ENCODE assay signal across 8 mouse cellular contexts in genomic region chr9:65908394-65909300, GRCm38 (mm10). TPM values are rescaled to one million over a fixed set of nuclear protein-coding genes. Genes with fewer than 3 reads are reported as not detected.
DNase-seq lines count a peak whose midpoint lies in the region; ATAC-seq and TF ChIP-seq lines count a peak whose summit lies in the region.

Gene Trip4 (minus strand): TSS chr9:65908794.
Gene Csnk1g1 (plus strand): TSS chr9:65908924.

- peak within 1 kb of the TSS; percentile 85 for H3K9ac ChIP-seq in MEL (ENCODE audit: control insufficient read depth, low read depth, low read length, poor library complexity, severe bottlenecking)
- H3K9ac ChIP-seq in forebrain, postnatal 0 days: peak within 1 kb of the TSS; percentile 77
- H3K9ac ChIP-seq in lung, embryonic 15.5 days: peak within 1 kb of the TSS; percentile 83

- ATAC-seq in forebrain, postnatal 0 days: peak; percentile 100
- ATAC-seq in lung, embryonic 15.5 days (ENCODE audit: borderline replicate concordance, extremely low read depth, low FRiP score, low TSS enrichment): peak; percentile 99

- under 1% methylated on average over 38 of the region's 38 CpGs for WGBS in cerebellum, adult 2 months
- WGBS in forebrain, postnatal 0 days: 1% methylated on average over 37 of the region's 38 CpGs
- WGBS in lung, embryonic 15.5 days: under 1% methylated on average over 38 of the region's 38 CpGs

- H3K4me2 ChIP-seq in forebrain, postnatal 0 days (ENCODE audit: low read depth): peak within 1 kb of the TSS; percentile 82
- H3K4me2 ChIP-seq in lung, embryonic 15.5 days: peak within 1 kb of the TSS; percentile 78

- TF ChIP-seq POLR2A in MEL (IDR thresholded peaks at IDR 0.05; ENCODE audit: control insufficient read depth in 1 of 2, insufficient read depth in 1 of 2, low read depth in 1 of 2, low read length in 2 of 2, poor library complexity in 1 of 2): peak in 1 of 2 experiments; percentile 13; a peak in 1 of 4 replicates
- TF ChIP-seq POLR2A in cerebellum, adult 2 months (IDR thresholded peaks at IDR 0.05; ENCODE audit: borderline replicate concordance, insufficient read depth, low read length): peak; percentile 39; the same call in 1 of the 2 replicates

- H3K27ac ChIP-seq in MEL (ENCODE audit: control insufficient read depth, low read depth, low read length): peak within 1 kb of the TSS; percentile 71
- H3K27ac ChIP-seq in cerebellum, adult 2 months (ENCODE audit: insufficient read depth, low read length): peak within 1 kb of the TSS; percentile 64
- H3K27ac ChIP-seq in forebrain, postnatal 0 days (ENCODE audit: low read depth, low read length): peak within 1 kb of the TSS; percentile 84
- peak within 1 kb of the TSS; percentile 94 for H3K27ac ChIP-seq in lung, embryonic 15.5 days

- TF ChIP-seq EP300 in MEL (IDR thresholded peaks at IDR 0.05; ENCODE audit: low read depth in 1 of 2, low read length in 2 of 2): peak in 1 of 2 experiments; percentile 29; a peak in 2 of 4 replicates

- peak; percentile 99 for DNase-seq in MEL (ENCODE audit: low read depth, low spot score)
- DNase-seq in cerebellum, adult 2 months: peak; percentile 94 to 98
- DNase-seq in forebrain, postnatal 0 days: peak; percentile 97
- peak; percentile 95 for DNase-seq in heart, postnatal 4 days
- peak; percentile 95 to 97 for DNase-seq in layer of hippocampus, adult 8-10 months (ENCODE audit: low spot score in 2 of 2)
- peak; percentile 97 for DNase-seq in ovary, adult 18-20 months (ENCODE audit: low spot score)
- peak; percentile 97 for DNase-seq in thymus, postnatal 0 days (ENCODE audit: low spot score)

- TF ChIP-seq RAD21 in MEL (IDR thresholded peaks at IDR 0.05; ENCODE audit: low read depth, low read length): peak; percentile 36

- H3K27me3 ChIP-seq in MEL (ENCODE audit: control insufficient read depth in 1 of 2, insufficient read depth in 2 of 2, low read length in 2 of 2): no peaks in the 10 kb centered on the region
- no peaks in the 10 kb centered on the region for H3K27me3 ChIP-seq in cerebellum, adult 2 months (ENCODE audit: control insufficient read depth, insufficient read depth, low read length)
- no peaks in the 10 kb centered on the region for H3K27me3 ChIP-seq in forebrain, postnatal 0 days (ENCODE audit: insufficient read depth, low read length)
- H3K27me3 ChIP-seq in lung, embryonic 15.5 days: no peaks in the 10 kb centered on the region

- peaks cover 14% of the 10 kb centered on the region for H3K79me2 ChIP-seq in MEL (ENCODE audit: control insufficient read depth, insufficient read depth, low read length, poor library complexity)

- H3K9me3 ChIP-seq in MEL (replicated peaks; ENCODE audit: insufficient read depth, low read length): no peaks in the 10 kb centered on the region
- H3K9me3 ChIP-seq in forebrain, postnatal 0 days (ENCODE audit: low read length): no peaks in the 10 kb centered on the region
- H3K9me3 ChIP-seq in lung, embryonic 15.5 days: no peaks in the 10 kb centered on the region

- H3K4me3 ChIP-seq in MEL (ENCODE audit: control insufficient read depth in 1 of 2, insufficient read depth in 1 of 2, low read depth in 2 of 2, low read length in 2 of 2): peak within 1 kb of the TSS; percentile 84 to 95
- peak within 1 kb of the TSS; percentile 93 for H3K4me3 ChIP-seq in cerebellum, adult 2 months (replicated peaks; ENCODE audit: insufficient read depth, low read depth, low read length)
- H3K4me3 ChIP-seq in forebrain, postnatal 0 days (ENCODE audit: low read depth, low read length): peak within 1 kb of the TSS; percentile 83
- peak within 1 kb of the TSS; percentile 86 for H3K4me3 ChIP-seq in lung, embryonic 15.5 days

- peak in 1 of 3 experiments; percentile 39; a peak in 1 of 6 replicates for TF ChIP-seq CTCF in MEL (IDR thresholded peaks at IDR 0.05 in 2 of 3, conservative IDR thresholded peaks at IDR 0.05 in 1 of 3; ENCODE audit: control insufficient read depth in 1 of 3, insufficient read depth in 1 of 3, low read depth in 2 of 3, low read length in 3 of 3, poor library complexity in 1 of 3, severe bottlenecking in 1 of 3)
- 0 out of 2 replicates have a peak, but pooled peaks have one; percentile 27 for TF ChIP-seq CTCF in cerebellum, adult 2 months (IDR thresholded peaks at IDR 0.05; ENCODE audit: borderline replicate concordance, insufficient read depth, low read depth, low read length)
- peak; percentile 73 for TF ChIP-seq CTCF in forebrain, postnatal 0 days (IDR thresholded peaks at IDR 0.05; ENCODE audit: low read depth)

- peaks cover 3 to 9% of the 10 kb centered on the region in 2 experiments; a peak in 3 of 4 replicates for H3K4me1 ChIP-seq in MEL (ENCODE audit: control insufficient read depth in 1 of 2, insufficient read depth in 2 of 2, low read length in 2 of 2)
- no peaks in the 10 kb centered on the region for H3K4me1 ChIP-seq in cerebellum, adult 2 months (ENCODE audit: control insufficient read depth, insufficient read depth, low read length)
- no peaks in the 10 kb centered on the region; the same call in 1 of the 2 replicates for H3K4me1 ChIP-seq in forebrain, postnatal 0 days (ENCODE audit: insufficient read depth)
- H3K4me1 ChIP-seq in lung, embryonic 15.5 days: peaks cover 10% of the 10 kb centered on the region; the same call in 1 of the 2 replicates

- H3K36me3 ChIP-seq in MEL (ENCODE audit: control insufficient read depth in 1 of 2, insufficient read depth in 2 of 2, low read length in 2 of 2): peaks cover 0 to 11% of the 10 kb centered on the region in 2 experiments; a peak in 2 of 4 replicates
- H3K36me3 ChIP-seq in forebrain, postnatal 0 days (ENCODE audit: insufficient read depth): no peaks in the 10 kb centered on the region
- peaks cover 14% of the 10 kb centered on the region for H3K36me3 ChIP-seq in lung, embryonic 15.5 days

TF ChIP-seq in MEL, 35 proteins besides CTCF, POLR2A, EP300 and RAD21:
- peak; percentile 100 for TF ChIP-seq SIN3A (IDR thresholded peaks at IDR 0.05; ENCODE audit: low read length)
- TF ChIP-seq MEF2A (IDR thresholded peaks at IDR 0.05; ENCODE audit: extremely low read depth, insufficient replicate concordance, low read depth, low read length, poor library complexity, severe bottlenecking): no peak
- TF ChIP-seq SMC3 (IDR thresholded peaks at IDR 0.05; ENCODE audit: low read depth, low read length): peak; percentile 45
- TF ChIP-seq UBTF (IDR thresholded peaks at IDR 0.05; ENCODE audit: borderline replicate concordance, insufficient read depth, low read depth, low read length): no peak
- no peak for TF ChIP-seq GATA1 (IDR thresholded peaks at IDR 0.05; ENCODE audit: low read depth, low read length)
- 0 out of 2 replicates have a peak, but pooled peaks have one; percentile 46 for TF ChIP-seq CHD1 (IDR thresholded peaks at IDR 0.05; ENCODE audit: low read depth, low read length)
- no peak for TF ChIP-seq MYC (IDR thresholded peaks at IDR 0.05; ENCODE audit: low read depth, low read length)
- TF ChIP-seq KAT2A (conservative IDR thresholded peaks at IDR 0.05; ENCODE audit: low read depth, low read length): peak; percentile 85
- TF ChIP-seq CHD2 (IDR thresholded peaks at IDR 0.05; ENCODE audit: low read length): peak; percentile 90
- TF ChIP-seq ETS1 (IDR thresholded peaks at IDR 0.05; ENCODE audit: low read depth, low read length): 0 out of 2 replicates have a peak, but pooled peaks have one; percentile 44
- TF ChIP-seq MAFK (IDR thresholded peaks at IDR 0.05; ENCODE audit: borderline replicate concordance, low read depth, low read length): no peak
- no peak for TF ChIP-seq ZKSCAN1 (IDR thresholded peaks at IDR 0.05; ENCODE audit: low read depth, low read length)
- TF ChIP-seq MAX (IDR thresholded peaks at IDR 0.05; ENCODE audit: low read length): peak; percentile 47; the same call in 1 of the 2 replicates
- TF ChIP-seq ZNF384 (IDR thresholded peaks at IDR 0.05; ENCODE audit: low read depth, low read length): peak; percentile 41; the same call in 1 of the 2 replicates
- peak; percentile 95 for TF ChIP-seq TBP (IDR thresholded peaks at IDR 0.05; ENCODE audit: low read depth, low read length)
- peak; percentile 93 for TF ChIP-seq HCFC1 (IDR thresholded peaks at IDR 0.05; ENCODE audit: low read depth, low read length)
- TF ChIP-seq MAZ (IDR thresholded peaks at IDR 0.05; ENCODE audit: low read depth, low read length): peak; percentile 95
- TF ChIP-seq MXI1 (IDR thresholded peaks at IDR 0.05; ENCODE audit: low read depth, low read length): peak; percentile 92
- TF ChIP-seq NELFE (IDR thresholded peaks at IDR 0.05; ENCODE audit: low read depth, low read length): peak; percentile 50
- 0 out of 2 replicates have a peak, but pooled peaks have one; percentile 39 for TF ChIP-seq MYB (IDR thresholded peaks at IDR 0.05; ENCODE audit: low read depth, low read length)
- TF ChIP-seq ELF1 (IDR thresholded peaks at IDR 0.05; ENCODE audit: low read depth, low read length): peak; percentile 99

RNA-seq across cellular contexts. Expression of gene Trip4, which starts in this region (rescaled TPM):
- total RNA-seq in MEL (2012; rRNA removed): 13.0 and 13.4 TPM in 2 replicates
- 10 to 100 TPM in 1 of 2 experiments, not detected in 1; 13.5 TPM for polyA plus RNA-seq in MEL (2012; ENCODE audit: insufficient read depth in 1 of 2, insufficient read length in 2 of 2, low read depth in 1 of 2, low replicate concordance in 2 of 2, missing spikeins in 1 of 2)
- polyA plus RNA-seq in cerebellum, adult 2 months (2012; rRNA removed): 20.4 and 24.5 TPM in 2 replicates
- 29.4 and 41.9 TPM in 2 replicates for total RNA-seq in forebrain, postnatal 0 days (2014; rRNA removed)
- 15.3 and 22.6 TPM in 2 replicates for polyA plus RNA-seq in forebrain, postnatal 0 days (2015; fragmentation: Nextera tagmentation; extraction: Ambion mirVana)
- 10 to 100 TPM; 20.9 to 22.8 TPM for total RNA-seq in heart, postnatal 4 days (2021)
- total RNA-seq in layer of hippocampus, adult 8-10 months (2022): 10 to 100 TPM; 35.8 to 46.8 (median 39.0) TPM
- polyA plus RNA-seq in lung, embryonic 15.5 days (2015; fragmentation: Nextera tagmentation; extraction: Ambion mirVana): 31.5 and 32.3 TPM in 2 replicates
- 20.8 and 22.7 TPM in 2 replicates for polyA plus RNA-seq in thymus, postnatal 0 days (2015; fragmentation: Nextera tagmentation; extraction: Ambion mirVana)

RNA-seq across cellular contexts. Expression of gene Csnk1g1, which starts in this region (rescaled TPM):
- total RNA-seq in MEL (2012; rRNA removed): 5.1 and 6.9 TPM in 2 replicates
- polyA plus RNA-seq in MEL (2012; ENCODE audit: insufficient read depth in 1 of 2, insufficient read length in 2 of 2, low read depth in 1 of 2, low replicate concordance in 2 of 2, missing spikeins in 1 of 2): 1 to 10 TPM in 1 of 2 experiments, not detected in 1; 7.7 TPM
- 21.9 and 25.4 TPM in 2 replicates for polyA plus RNA-seq in cerebellum, adult 2 months (2012; rRNA removed)
- 25.5 and 26.5 TPM in 2 replicates for total RNA-seq in forebrain, postnatal 0 days (2014; rRNA removed)
- 8.0 and 14.5 TPM in 2 replicates for polyA plus RNA-seq in forebrain, postnatal 0 days (2015; fragmentation: Nextera tagmentation; extraction: Ambion mirVana)
- 10 to 100 TPM; 20.3 to 20.8 TPM for total RNA-seq in heart, postnatal 4 days (2021)
- 10 to 100 TPM; 39.9 to 54.2 (median 46.0) TPM for total RNA-seq in layer of hippocampus, adult 8-10 months (2022)
- 13.6 and 14.7 TPM in 2 replicates for polyA plus RNA-seq in lung, embryonic 15.5 days (2015; fragmentation: Nextera tagmentation; extraction: Ambion mirVana)
- polyA plus RNA-seq in thymus, postnatal 0 days (2015; fragmentation: Nextera tagmentation; extraction: Ambion mirVana): 10.5 and 14.6 TPM in 2 replicates

Comparison
In these comparisons a context has a peak if more than half of its experiments do, and no peak if none do; other contexts are left out.
1. Peak in every context shown above with its lines: DNase-seq, ATAC-seq, H3K4me3 ChIP-seq and H3K27ac ChIP-seq.